Mouse (Mus musculus): Measurements from ENCODE around the gene Gm20388.

DNA sequence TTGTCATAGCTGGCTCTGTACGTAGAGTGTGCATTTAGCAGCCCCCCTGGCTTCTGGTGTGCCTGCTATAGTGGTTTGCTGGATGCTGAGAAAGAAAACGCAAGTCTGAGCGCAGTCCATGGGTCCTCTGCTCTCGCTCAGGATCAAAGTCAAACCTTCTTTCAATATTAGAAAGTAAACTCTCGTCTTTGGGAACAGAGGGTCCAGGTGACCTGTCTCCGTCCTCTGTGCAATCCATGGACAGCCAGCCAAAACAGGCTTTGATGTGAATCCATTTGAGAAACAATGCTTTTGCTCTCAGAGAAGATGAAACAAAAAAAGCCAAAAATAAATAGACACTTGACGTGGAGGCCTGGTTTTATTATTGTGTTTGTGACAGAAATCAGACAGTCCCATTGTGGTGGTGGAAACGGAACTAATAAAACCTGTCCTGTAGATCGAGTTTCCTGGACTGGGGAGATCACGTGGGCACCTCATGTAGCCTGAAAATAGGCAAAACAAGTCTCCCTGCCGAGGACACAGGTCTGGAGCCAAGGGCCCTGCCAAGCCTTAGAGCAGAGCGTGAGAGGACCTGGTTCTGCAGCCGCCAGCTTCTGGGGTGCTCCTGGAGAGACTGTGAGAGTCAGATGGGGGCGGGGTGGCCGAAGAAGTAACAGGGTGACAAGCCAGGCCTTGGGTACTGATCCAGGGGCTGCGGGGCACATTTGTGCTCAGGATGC is 3902.7 kb downstream of the Gm20388 start:
- TF ChIP-seq CTCF (IDR thresholded peaks at IDR 0.05; ENCODE audit: low read depth, low read length) (no peak), POLR2A (IDR thresholded peaks at IDR 0.05; ENCODE audit: insufficient read depth, low read length) (no peak)

Data from ES-Bruce4 (cell line).